Mouse (Mus musculus): Measurements from ENCODE around the gene E4f1. TPM values are rescaled to one million over a fixed set of nuclear protein-coding genes. Genes with fewer than 3 reads are reported as not detected.

The E4f1 gene
- polyA plus RNA-seq, 1 experiment from 2014 or later: 33.7 TPM

Other genes starting within 250 kb of the E4f1 start
- gene Tedc2, start 249.5 kb downstream of the E4f1 start, polyA plus RNA-seq (2015; fragmentation: Nextera tagmentation; extraction: Ambion mirVana): 9.8 and 10.0 TPM in 2 replicates
- gene Ccnf, start 218.8 kb downstream of the E4f1 start, polyA plus RNA-seq (2015; fragmentation: Nextera tagmentation; extraction: Ambion mirVana): 54.2 and 55.0 TPM in 2 replicates
- gene Abca17, start 119.2 kb downstream of the E4f1 start, polyA plus RNA-seq (2015; fragmentation: Nextera tagmentation; extraction: Ambion mirVana): 0.09 and 0.23 TPM in 2 replicates
- gene Abca3, start 118.4 kb downstream of the E4f1 start, polyA plus RNA-seq (2015; fragmentation: Nextera tagmentation; extraction: Ambion mirVana): 11.9 TPM in 2 replicates
- 230 and 250 TPM in 2 replicates for gene Rnps1, start 55.7 kb downstream of the E4f1 start, polyA plus RNA-seq (2015; fragmentation: Nextera tagmentation; extraction: Ambion mirVana)
- 137 and 157 TPM in 2 replicates for gene Eci1, start 43.7 kb downstream of the E4f1 start, polyA plus RNA-seq (2015; fragmentation: Nextera tagmentation; extraction: Ambion mirVana)
- gene Dnase1l2, start 27.2 kb downstream of the E4f1 start, polyA plus RNA-seq (2015; fragmentation: Nextera tagmentation; extraction: Ambion mirVana): 2.7 and 4.6 TPM in 2 replicates
- 64.6 and 65.3 TPM in 2 replicates for gene Pgp, start 79 bp upstream of the E4f1 start, polyA plus RNA-seq (2015; fragmentation: Nextera tagmentation; extraction: Ambion mirVana)
- gene Bricd5, start 3.6 kb upstream of the E4f1 start, polyA plus RNA-seq (2015; fragmentation: Nextera tagmentation; extraction: Ambion mirVana): 0.31 TPM in 1 of 2 replicates, not detected in the other
- gene Mlst8, start 8.8 kb upstream of the E4f1 start, polyA plus RNA-seq (2015; fragmentation: Nextera tagmentation; extraction: Ambion mirVana): 25.0 and 30.5 TPM in 2 replicates
- gene Caskin1, start 18.3 kb upstream of the E4f1 start, polyA plus RNA-seq (2015; fragmentation: Nextera tagmentation; extraction: Ambion mirVana): 2.6 and 3.0 TPM in 2 replicates
- gene Traf7, start 57.6 kb upstream of the E4f1 start, polyA plus RNA-seq (2015; fragmentation: Nextera tagmentation; extraction: Ambion mirVana): 82.7 and 84.2 TPM in 2 replicates
- 8.3 and 11.6 TPM in 2 replicates for gene Rab26, start 63.9 kb upstream of the E4f1 start, polyA plus RNA-seq (2015; fragmentation: Nextera tagmentation; extraction: Ambion mirVana)
- gene Pkd1, start 79.5 kb upstream of the E4f1 start, polyA plus RNA-seq (2015; fragmentation: Nextera tagmentation; extraction: Ambion mirVana): 27.3 and 29.0 TPM in 2 replicates
- 45.4 TPM in 2 replicates for gene Tsc2, start 162.3 kb upstream of the E4f1 start, polyA plus RNA-seq (2015; fragmentation: Nextera tagmentation; extraction: Ambion mirVana)
- 18.7 and 20.3 TPM in 2 replicates for gene Nthl1, start 162.4 kb upstream of the E4f1 start, polyA plus RNA-seq (2015; fragmentation: Nextera tagmentation; extraction: Ambion mirVana)
- gene Slc9a3r2, start 180.0 kb upstream of the E4f1 start, polyA plus RNA-seq (2015; fragmentation: Nextera tagmentation; extraction: Ambion mirVana): 51.0 and 53.7 TPM in 2 replicates
- gene Npw, start 188.1 kb upstream of the E4f1 start, polyA plus RNA-seq (2015; fragmentation: Nextera tagmentation; extraction: Ambion mirVana): 0.30 and 0.46 TPM in 2 replicates
- 19.3 and 22.1 TPM in 2 replicates for gene Zfp598, start 199.4 kb upstream of the E4f1 start, polyA plus RNA-seq (2015; fragmentation: Nextera tagmentation; extraction: Ambion mirVana)
- 6.3 and 6.9 TPM in 2 replicates for gene Syngr3, start 219.6 kb upstream of the E4f1 start, polyA plus RNA-seq (2015; fragmentation: Nextera tagmentation; extraction: Ambion mirVana)
- 40.9 and 44.1 TPM in 2 replicates for gene Gfer, start 225.8 kb upstream of the E4f1 start, polyA plus RNA-seq (2015; fragmentation: Nextera tagmentation; extraction: Ambion mirVana)
- gene Noxo1, start 225.9 kb upstream of the E4f1 start, polyA plus RNA-seq (2015; fragmentation: Nextera tagmentation; extraction: Ambion mirVana): 3.2 and 3.5 TPM in 2 replicates
- 64.4 and 68.0 TPM in 2 replicates for gene Tbl3, start 237.3 kb upstream of the E4f1 start, polyA plus RNA-seq (2015; fragmentation: Nextera tagmentation; extraction: Ambion mirVana)
- 0.19 TPM in 1 of 2 replicates, not detected in the other for gene Rnf151, start 247.8 kb upstream of the E4f1 start, polyA plus RNA-seq (2015; fragmentation: Nextera tagmentation; extraction: Ambion mirVana)
- 1,497 and 1,515 TPM in 2 replicates for gene Rps2, start 247.8 kb upstream of the E4f1 start, polyA plus RNA-seq (2015; fragmentation: Nextera tagmentation; extraction: Ambion mirVana)